Mouse (Mus musculus) left cerebral cortex, postnatal 25 days (tissue): ENCODE measurements around the gene Zfp334. TPM values are rescaled to one million over a fixed set of nuclear protein-coding genes. Genes with fewer than 3 reads are reported as not detected.

Experiments used
- DNase-seq, 2 experiments: peaks; one replicate each; pipeline ENCODE4 v3.0.0; 2022; ENCODE audit warnings: low spot score in 2 of 2, mixed read lengths in 1 of 2
- intact Hi-C: fragments of 180-260 bp; cut with DNase I; formaldehyde crosslinking; loops from one replicate; pipeline ENCODE4 v1.15.1; 2025
- total RNA-seq, 2 experiments: library from RNA; stranded (reverse); gene quantifications; 2 replicates each; pipeline ENCODE4 v1.2.3; 2021

Zfp334 gene
- total RNA-seq, 2 experiments from 2014 or later, result 14.0 to 14.2 TPM

GRCm38 (mm10) chr2:165387370-165387769, 689 bp downstream of the Zfp334 start:
- DNase-seq, result no peak
- intact Hi-C loops, result no loop called here

GRCm38 (mm10) chr2:165380050-165380449, 8.0 kb downstream of the Zfp334 start:
- DNase-seq, result no peak
- intact Hi-C loops, result no loop called here

- intact Hi-C loops, result no loop called here
Observed at GRCm38 (mm10) chr2:165376001-165376400, 12.1 kb downstream of the Zfp334 start.

GRCm38 (mm10) chr2:165375478-165375877, 12.6 kb downstream of the Zfp334 start:
- intact Hi-C loops, result no loop called here
- DNase-seq, result peak in 1 of 2 experiments; percentile 53

More at GRCm38 (mm10) chr2:165376001-165376400, 12.1 kb downstream of the Zfp334 start:
- no peak for DNase-seq

GRCm38 (mm10) chr2:165371066-165371465, 17.0 kb downstream of the Zfp334 start:
- intact Hi-C loops, result no loop called here
- peak; percentile 42 to 75 for DNase-seq

- DNase-seq, result no peak
Observed at GRCm38 (mm10) chr2:165370348-165370747, 17.7 kb downstream of the Zfp334 start.

GRCm38 (mm10) chr2:165368496-165368895, 19.6 kb downstream of the Zfp334 start, which contains the start of gene Zfp663:
Gene Zfp663, minus strand, starts transcription at chr2:165368729.
- DNase-seq, result no peak
- intact Hi-C loops, result no loop called here

More at GRCm38 (mm10) chr2:165370348-165370747, 17.7 kb downstream of the Zfp334 start:
- intact Hi-C loops, result no loop called here

GRCm38 (mm10) chr2:165367868-165368439, 20.1 kb downstream of the Zfp334 start:
- no peak for DNase-seq
- intact Hi-C loops, result no loop called here

GRCm38 (mm10) chr2:165367047-165367520, 21.0 kb downstream of the Zfp334 start:
- intact Hi-C loops, result no loop called here
- DNase-seq, result no peak

- DNase-seq, result peak in 1 of 2 experiments; percentile 51
- intact Hi-C loops, result loop anchor here (1.0 to 5.0 kb wide), 4 partner anchors 44 to 407 kb away; partner anchors contain the start of gene Cdh22
Observed at GRCm38 (mm10) chr2:165364334-165365091, 23.5 kb downstream of the Zfp334 start.

- no peak for DNase-seq
Observed at GRCm38 (mm10) chr2:165363282-165363681, 24.8 kb downstream of the Zfp334 start.

GRCm38 (mm10) chr2:165360861-165361260, 27.2 kb downstream of the Zfp334 start:
- intact Hi-C loops, result loop anchor here (2.0 to 5.0 kb wide), 3 partner anchors 129 to 404 kb away; partner anchors contain the start of gene Cdh22
- DNase-seq, result peak; percentile 44 to 56

More at GRCm38 (mm10) chr2:165363282-165363681, 24.8 kb downstream of the Zfp334 start:
- intact Hi-C loops, result loop anchor here (5.0 kb wide), 2 partner anchors 131 to 406 kb away; partner anchors contain the start of gene Cdh22

- intact Hi-C loops, result no loop called here
Observed at GRCm38 (mm10) chr2:165351828-165352513, 36.1 kb downstream of the Zfp334 start.

GRCm38 (mm10) chr2:165349466-165349865, 38.6 kb downstream of the Zfp334 start:
- intact Hi-C loops, result no loop called here
- peak; percentile 42 to 73 for DNase-seq

More at GRCm38 (mm10) chr2:165351828-165352513, 36.1 kb downstream of the Zfp334 start:
- DNase-seq, result peak; percentile 50 to 63

GRCm38 (mm10) chr2:165346180-165346579, 41.9 kb downstream of the Zfp334 start:
- intact Hi-C loops, result no loop called here
- no peak for DNase-seq

GRCm38 (mm10) chr2:165337191-165337590, 50.9 kb downstream of the Zfp334 start:
- DNase-seq, result no peak
- intact Hi-C loops, result no loop called here

- intact Hi-C loops, result no loop called here
Observed at GRCm38 (mm10) chr2:165332610-165333210, 55.3 kb downstream of the Zfp334 start.

GRCm38 (mm10) chr2:165329703-165330102, 58.4 kb downstream of the Zfp334 start:
- intact Hi-C loops, result no loop called here
- no peak for DNase-seq

More at GRCm38 (mm10) chr2:165332610-165333210, 55.3 kb downstream of the Zfp334 start:
- peak in 1 of 2 experiments; percentile 13 for DNase-seq

- intact Hi-C loops, result no loop called here
- DNase-seq, result no peak
Observed at GRCm38 (mm10) chr2:165328746-165329145, 59.3 kb downstream of the Zfp334 start.
